Mouse (Mus musculus) layer of hippocampus, postnatal 25 days (tissue): ENCODE data around the gene Sfrp2. TPM values are rescaled to one million over a fixed set of nuclear protein-coding genes. Genes with fewer than 3 reads are reported as not detected.

Experiments used
- DNase-seq, 2 experiments: peaks; one replicate each; pipeline ENCODE4 v3.0.0; 2022; ENCODE audit warnings: mixed read lengths in 2 of 2, low spot score in 1 of 2; ENCODE audit errors: extremely low spot score in 1 of 2
- total RNA-seq, 2 experiments: library from RNA; stranded (reverse); gene quantifications; 2 replicates each; pipeline ENCODE4 v1.2.3; 2021

Gene Sfrp2
- total RNA-seq = 1 to 10 TPM; 1.8 to 2.3 TPM

DNA sequence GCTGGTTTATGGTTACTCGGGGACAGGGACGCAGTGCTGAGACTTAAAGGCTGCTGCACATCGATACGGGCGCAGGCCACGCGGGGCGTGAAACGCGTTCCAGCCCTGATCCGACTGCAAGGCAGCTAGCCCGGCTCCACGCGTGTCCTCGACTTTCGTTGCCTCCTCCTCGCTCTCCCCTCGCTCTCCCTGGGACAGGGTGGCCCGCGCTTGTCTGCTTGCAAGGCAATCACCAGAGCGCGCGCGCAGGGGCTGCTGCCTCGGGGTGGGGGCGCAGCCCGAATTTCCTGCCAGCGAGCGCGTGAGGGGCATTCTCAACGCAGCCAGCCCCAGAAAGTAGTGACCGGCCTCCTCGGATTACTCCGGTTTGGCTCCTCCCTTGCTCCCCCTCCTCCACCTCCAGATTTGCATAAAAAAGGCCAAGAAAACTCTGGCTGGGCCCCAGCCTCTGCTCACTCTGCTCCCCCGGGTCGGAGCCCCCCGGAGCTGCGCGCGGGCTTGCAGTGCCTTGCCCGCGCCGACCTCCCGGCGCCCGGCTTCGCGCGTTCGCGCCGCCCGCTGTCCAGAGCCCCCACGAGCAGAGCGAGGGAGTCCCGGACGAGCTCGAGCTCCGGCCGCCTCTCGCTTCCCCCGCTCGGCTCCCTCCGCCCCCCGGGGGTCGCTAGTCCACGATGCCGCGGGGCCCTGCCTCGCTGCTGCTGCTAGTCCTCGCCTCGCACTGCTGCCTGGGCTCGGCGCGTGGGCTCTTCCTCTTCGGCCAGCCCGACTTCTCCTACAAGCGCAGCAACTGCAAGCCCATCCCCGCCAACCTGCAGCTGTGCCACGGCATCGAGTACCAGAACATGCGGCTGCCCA, at the start of gene Sfrp2:
TSS of gene Sfrp2 (plus strand) at position 451 of the 855 bp plus-strand sequence.
- peak in 1 of 2 experiments; percentile 22 for DNase-seq

- DNase-seq = no peak
Measured at GRCm38 (mm10) chr3:83717643-83718231, 48.4 kb upstream of the Sfrp2 start.

DNA sequence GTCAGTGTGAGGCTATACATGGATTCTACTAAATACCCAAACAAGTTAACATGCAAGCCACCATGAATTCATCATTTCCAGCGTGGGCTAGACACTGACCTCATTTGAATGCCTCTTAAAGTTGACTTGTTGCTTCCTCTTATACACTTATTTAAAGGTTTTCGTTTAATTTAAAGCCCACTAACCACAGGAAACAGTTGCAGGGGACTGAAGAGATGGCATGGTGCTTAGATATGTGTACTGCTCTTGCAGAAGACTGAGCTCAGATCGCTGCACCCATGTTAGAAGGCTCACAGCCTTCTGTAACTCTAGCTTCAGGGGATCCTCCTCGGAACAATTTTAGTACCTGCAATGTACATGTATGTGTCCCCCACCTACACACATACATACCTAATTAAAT, 47.5 kb upstream of the Sfrp2 start:
- no peak for DNase-seq

DNA sequence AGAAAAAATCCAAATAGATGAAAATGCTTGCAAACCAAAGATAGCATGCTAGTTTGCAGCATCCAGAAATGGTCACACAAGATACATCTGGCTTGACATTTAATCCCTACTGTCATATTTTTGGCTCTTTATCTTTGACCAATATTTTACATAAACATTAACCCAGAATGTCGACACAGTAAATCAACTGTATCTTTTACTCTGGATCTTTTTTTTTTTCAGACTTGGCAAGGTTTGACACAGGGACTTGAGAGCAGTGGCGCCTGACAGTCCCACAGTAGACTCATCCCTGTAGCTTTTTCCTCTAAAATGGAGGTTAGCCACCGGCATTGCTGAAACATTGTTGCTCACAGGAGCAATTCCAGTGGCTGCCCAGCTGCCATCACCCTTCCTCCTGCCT, 37.9 kb upstream of the Sfrp2 start:
- no peak for DNase-seq

DNA sequence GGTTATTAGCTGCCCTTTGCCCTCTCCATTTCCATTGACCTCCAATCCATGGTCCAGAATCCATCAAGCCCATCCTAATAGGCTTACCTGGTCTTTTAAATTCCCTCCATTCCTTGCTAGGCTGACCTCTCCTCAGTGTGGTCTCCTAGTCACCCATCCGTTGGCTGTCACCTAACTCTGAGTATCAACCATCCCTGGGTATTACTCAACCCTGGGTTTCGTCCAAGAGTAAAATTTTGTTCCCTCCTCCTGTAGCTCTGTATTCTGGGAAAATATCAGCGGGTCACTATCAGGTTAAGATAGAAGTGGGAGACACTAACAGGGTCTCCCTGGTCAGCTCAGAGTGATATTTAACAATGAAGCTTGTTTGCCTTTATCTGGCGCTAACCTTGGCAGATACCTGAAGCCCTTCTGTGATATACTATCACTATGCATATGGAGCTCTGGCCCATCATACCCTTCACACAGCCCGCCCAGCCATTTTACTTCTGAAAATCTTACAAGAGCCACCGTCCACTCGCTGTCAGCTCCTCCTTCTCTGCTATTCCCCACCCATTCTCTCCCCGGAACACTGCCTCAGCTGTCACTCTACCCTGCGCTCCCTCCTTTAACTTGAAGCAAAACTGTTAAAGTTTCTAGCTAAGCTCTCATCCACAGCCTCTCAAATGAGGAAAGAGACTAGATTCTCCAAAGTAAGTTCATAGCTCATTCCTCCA, 37.3 kb upstream of the Sfrp2 start:
- no peak for DNase-seq

DNA sequence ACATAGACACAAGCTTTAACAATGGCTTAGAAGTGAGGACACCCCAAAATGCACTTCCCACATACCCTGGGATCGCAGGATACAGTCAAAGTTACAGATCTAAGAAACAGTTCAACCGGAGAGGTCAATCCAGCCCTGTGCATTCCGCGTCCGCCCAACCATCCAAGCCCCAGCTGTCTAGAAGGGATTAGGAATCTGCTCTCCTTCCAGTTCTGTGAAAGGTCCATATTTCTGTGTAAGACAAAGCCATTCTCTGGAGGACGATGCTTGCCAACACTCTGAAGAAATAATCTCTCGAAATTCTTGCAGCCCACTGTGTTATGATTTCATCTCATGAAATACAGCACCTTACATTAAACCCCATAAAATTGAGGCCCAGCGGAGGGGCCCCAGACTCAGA, 32.1 kb upstream of the Sfrp2 start:
- no peak for DNase-seq

DNA sequence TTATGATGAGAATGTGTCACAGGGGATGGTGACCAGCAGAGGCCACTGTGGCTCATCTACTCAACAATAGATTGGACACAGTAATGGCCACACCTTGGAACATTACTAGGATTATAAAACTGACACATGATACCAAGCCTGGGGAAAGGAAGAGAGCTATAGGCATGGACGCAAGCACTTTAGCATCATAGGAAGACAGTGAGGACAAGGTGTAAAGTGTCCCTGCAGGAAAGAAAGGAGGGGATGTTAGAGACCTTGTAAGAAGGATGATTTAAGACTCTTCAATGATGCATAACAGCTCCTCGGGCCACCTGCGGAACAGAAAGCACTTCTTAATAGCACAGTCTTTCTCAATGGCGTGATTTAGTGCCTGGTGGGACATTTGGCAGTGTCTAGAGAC, 29.1 kb upstream of the Sfrp2 start:
- DNase-seq = no peak

DNA sequence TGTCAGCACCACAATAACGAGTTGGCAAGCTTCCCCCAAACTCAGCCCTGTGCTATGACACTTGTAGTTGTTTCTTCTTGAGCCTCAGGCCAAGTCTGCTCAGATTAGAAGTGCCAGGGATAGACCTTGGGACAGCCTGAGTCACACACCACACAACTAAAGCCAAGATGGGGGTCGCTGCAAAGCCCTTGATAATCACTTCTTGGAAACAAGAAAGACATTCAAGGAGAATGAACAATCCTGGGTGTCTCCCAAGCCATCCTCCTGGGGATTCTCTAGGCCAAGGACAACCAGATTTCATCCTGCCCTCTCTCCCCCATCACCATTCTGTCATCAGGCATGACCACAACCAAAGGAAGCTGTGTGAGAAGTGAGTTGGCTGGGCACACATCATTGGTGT, 25.9 kb upstream of the Sfrp2 start:
- no peak for DNase-seq

- no peak for DNase-seq
Measured at GRCm38 (mm10) chr3:83747276-83747675, 18.8 kb upstream of the Sfrp2 start.

- DNase-seq = no peak
Measured at GRCm38 (mm10) chr3:83747895-83748294, 18.2 kb upstream of the Sfrp2 start.

DNA sequence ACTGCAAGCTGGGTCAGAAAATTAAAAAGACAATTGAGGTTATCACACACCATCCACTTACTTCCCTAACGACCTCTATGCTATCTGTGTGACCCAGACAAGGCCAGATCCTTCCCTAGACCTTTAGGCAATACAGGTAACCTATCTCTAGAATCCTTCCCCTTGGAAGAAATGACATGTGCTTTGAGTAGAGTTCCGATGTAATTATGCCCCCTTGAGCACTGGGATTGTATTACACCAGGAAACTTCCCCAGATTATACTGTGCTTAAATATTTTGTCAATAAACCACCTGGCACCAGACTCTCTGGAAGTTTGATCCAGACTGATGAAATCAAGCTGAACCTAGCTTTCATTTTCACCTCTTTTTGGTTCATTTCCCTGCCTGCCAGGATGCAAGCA, 14.5 kb upstream of the Sfrp2 start:
- DNase-seq = no peak

GRCm38 (mm10) chr3:83752196-83752595, 13.9 kb upstream of the Sfrp2 start:
- DNase-seq = no peak

DNA sequence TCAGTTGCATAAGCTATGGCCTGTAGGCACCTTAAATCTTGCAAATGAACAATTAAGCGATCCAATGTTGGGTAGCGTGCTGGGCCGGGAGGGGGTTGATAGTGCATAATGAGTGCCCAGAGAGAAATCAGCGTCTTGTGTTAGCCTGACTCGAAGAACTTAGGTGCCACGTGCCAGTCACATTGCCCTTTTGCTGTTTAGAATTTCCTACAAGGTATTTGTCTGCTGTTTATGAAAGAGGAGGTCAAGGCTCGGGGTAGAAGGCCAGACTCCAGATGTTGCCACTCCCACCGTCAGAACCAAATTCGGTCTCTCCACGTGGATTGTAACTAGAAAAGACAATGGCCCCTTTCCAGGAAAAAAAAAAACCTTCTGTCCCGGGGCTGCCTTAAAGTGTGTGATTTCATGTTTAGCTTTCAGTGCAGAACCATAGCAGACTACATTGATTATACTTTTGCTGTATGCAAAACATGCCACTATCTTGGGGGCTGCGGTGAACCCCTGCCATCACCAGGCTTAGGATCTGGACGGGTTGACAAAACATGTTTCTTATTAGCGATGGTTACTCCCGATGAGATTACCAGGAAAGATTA, 11.0 kb upstream of the Sfrp2 start:
- no peak for DNase-seq

GRCm38 (mm10) chr3:83755666-83756065, 10.5 kb upstream of the Sfrp2 start:
- DNase-seq = no peak

- no peak for DNase-seq
Measured at GRCm38 (mm10) chr3:83762361-83762760, 3.8 kb upstream of the Sfrp2 start.

DNA sequence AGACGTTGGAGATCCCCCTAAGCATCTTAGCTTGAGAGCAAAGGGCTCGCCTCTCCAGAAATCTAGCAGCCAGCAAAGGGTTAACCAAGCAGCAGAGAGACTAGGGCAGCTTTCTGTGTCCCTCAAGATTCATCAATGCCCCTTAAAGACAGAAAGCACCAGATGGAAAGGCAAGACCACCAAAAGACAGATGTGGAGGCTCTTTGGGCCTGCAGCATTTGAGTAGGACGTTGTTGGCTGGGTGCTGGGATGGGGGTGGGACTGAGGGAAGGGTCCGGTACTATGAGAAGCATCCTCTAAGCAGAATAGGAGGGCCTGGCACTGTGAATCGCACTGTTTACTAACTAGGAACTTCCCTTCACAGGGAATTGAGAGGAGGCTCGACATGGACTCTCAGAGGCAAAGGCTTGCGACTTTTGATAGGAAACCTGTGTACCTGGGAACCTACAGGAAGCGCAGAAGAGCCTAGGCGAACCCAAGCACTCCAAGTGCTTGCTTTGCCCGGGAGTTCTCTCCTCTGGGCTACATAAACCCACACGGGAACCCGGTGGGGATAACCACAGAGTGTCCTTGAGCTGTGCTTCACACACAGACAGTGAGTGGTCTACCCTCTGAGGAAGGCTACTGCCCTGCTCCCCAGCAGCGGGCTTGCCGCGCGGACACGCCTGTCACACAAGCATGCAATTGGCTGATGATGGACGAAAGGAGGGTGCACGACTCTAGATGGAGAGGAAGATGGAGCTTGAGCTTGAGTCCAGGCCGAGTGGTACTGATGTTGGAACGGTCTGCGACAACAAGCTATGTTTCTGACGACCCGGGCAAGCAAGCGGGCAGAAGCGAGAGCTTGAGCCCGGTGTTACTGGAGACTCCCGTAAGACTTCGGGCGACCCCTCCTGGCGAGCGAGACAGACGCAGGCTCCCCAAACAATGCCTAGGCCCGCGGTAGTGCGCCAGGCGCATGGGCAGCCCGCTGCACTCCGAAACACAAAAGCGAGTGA, 2.3 kb upstream of the Sfrp2 start:
- peak; percentile 62 to 80 for DNase-seq

DNA sequence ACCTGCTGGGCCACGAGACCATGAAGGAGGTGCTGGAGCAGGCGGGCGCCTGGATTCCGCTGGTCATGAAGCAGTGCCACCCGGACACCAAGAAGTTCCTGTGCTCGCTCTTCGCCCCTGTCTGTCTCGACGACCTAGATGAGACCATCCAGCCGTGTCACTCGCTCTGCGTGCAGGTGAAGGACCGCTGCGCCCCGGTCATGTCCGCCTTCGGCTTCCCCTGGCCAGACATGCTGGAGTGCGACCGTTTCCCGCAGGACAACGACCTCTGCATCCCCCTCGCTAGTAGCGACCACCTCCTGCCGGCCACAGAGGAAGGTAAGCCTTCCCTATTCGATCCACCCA, 577 bp downstream of the Sfrp2 start:
- no peak for DNase-seq

GRCm38 (mm10) chr3:83767121-83767520, 1.0 kb downstream of the Sfrp2 start:
- DNase-seq = no peak

- DNase-seq = no peak
Measured at GRCm38 (mm10) chr3:83768293-83769035, 2.3 kb downstream of the Sfrp2 start.
